Mouse (Mus musculus) thymus, postnatal 10 days (tissue): ENCODE measurements around the gene Prc1.

ENCODE experiments used
- DNase-seq, 2 experiments: peaks; one replicate each; pipeline ENCODE4 v3.0.0; 2021; ENCODE audit warnings: low spot score in 2 of 2

Gene Prc1

GRCm38 (mm10) chr7:80334848-80335247 is 40.6 kb downstream of the Prc1 start:
- DNase-seq, result no peak

- no peak for DNase-seq
Measured at GRCm38 (mm10) chr7:80336932-80337331, 42.7 kb downstream of the Prc1 start.

- peak in 1 of 2 experiments; percentile 27 for DNase-seq
Measured at GRCm38 (mm10) chr7:80339371-80339770, 45.1 kb downstream of the Prc1 start.

GRCm38 (mm10) chr7:80339793-80340628 is 45.8 kb downstream of the Prc1 start:
- DNase-seq, result peak; percentile 96 to 99

GRCm38 (mm10) chr7:80340793-80341192 is 46.5 kb downstream of the Prc1 start, which contains the start of gene Unc45a:
TSS of gene Unc45a (minus strand) at chr7:80341005.
- peak; percentile 71 to 75 for DNase-seq

GRCm38 (mm10) chr7:80341793-80342192 is 47.5 kb downstream of the Prc1 start:
- DNase-seq, result no peak

GRCm38 (mm10) chr7:80342858-80343257 is 48.6 kb downstream of the Prc1 start, which contains the start of gene Hddc3:
TSS of gene Hddc3 (plus strand) at chr7:80343104.
- DNase-seq, result peak; percentile 88 to 97

- no peak for DNase-seq
Measured at GRCm38 (mm10) chr7:80343270-80344018, 49.2 kb downstream of the Prc1 start.

- DNase-seq, result no peak
Measured at GRCm38 (mm10) chr7:80346173-80346572, 51.9 kb downstream of the Prc1 start.

- no peak for DNase-seq
Measured at GRCm38 (mm10) chr7:80346830-80347229, 52.6 kb downstream of the Prc1 start.

- no peak for DNase-seq
Measured at GRCm38 (mm10) chr7:80347670-80348586, 53.7 kb downstream of the Prc1 start.

GRCm38 (mm10) chr7:80350808-80351207 is 56.6 kb downstream of the Prc1 start:
- no peak for DNase-seq

GRCm38 (mm10) chr7:80352920-80353319 is 58.7 kb downstream of the Prc1 start:
- no peak for DNase-seq

GRCm38 (mm10) chr7:80356351-80356750 is 62.1 kb downstream of the Prc1 start:
- no peak for DNase-seq

GRCm38 (mm10) chr7:80357156-80357555 is 62.9 kb downstream of the Prc1 start:
- no peak for DNase-seq

- DNase-seq, result no peak
Measured at GRCm38 (mm10) chr7:80358039-80358438, 63.8 kb downstream of the Prc1 start.

GRCm38 (mm10) chr7:80360435-80360834 is 66.2 kb downstream of the Prc1 start:
- no peak for DNase-seq

GRCm38 (mm10) chr7:80365759-80366158 is 71.5 kb downstream of the Prc1 start:
- no peak for DNase-seq
